Mouse (Mus musculus) brain, adult 10 weeks (tissue): ENCODE results near the gene Hoxc9. TPM values are rescaled to one million over a fixed set of nuclear protein-coding genes. Genes with fewer than 3 reads are reported as not detected.

ENCODE experiments used
- polyA plus RNA-seq: library from polyadenylated mRNA; stranded (reverse); fragments of 350-450 nt; fragmentation: Illumina TruSeq; extraction: RNeasy Lipid Tissue Mini Kit (QIAGEN cat#74804); gene quantifications from one replicate; pipeline ENCODE4 v1.2.3, GENCODE M21; 2015; ENCODE audit warnings: low read depth, low replicate concordance

Gene Hoxc9
- polyA plus RNA-seq: not detected

GRCm38 (mm10) chr15:102976171-102976570, at the start of gene Hoxc9:
Hoxc9 (plus strand) TSS chr15:102976439.

GRCm38 (mm10) chr15:102936279-102936972, 39.8 kb upstream of the Hoxc9 start, which contains the start of gene Hoxc12:
Hoxc12 (plus strand) TSS chr15:102936757.

GRCm38 (mm10) chr15:102954192-102955006, 21.8 kb upstream of the Hoxc9 start, which contains the start of gene Hoxc11:
Hoxc11 (plus strand) TSS chr15:102954427.

GRCm38 (mm10) chr15:102966776-102967311, 9.4 kb upstream of the Hoxc9 start, which contains the start of gene Hoxc10:
Hoxc10 (plus strand) TSS chr15:102966796.

GRCm38 (mm10) chr15:102967312-102967510, 9.0 kb upstream of the Hoxc9 start, which contains the start of gene Hoxc5:
Hoxc5 (plus strand) TSS chr15:102967443.

GRCm38 (mm10) chr15:102990461-102991397, 14.5 kb downstream of the Hoxc9 start, which contains the start of gene Hoxc8:
Hoxc8 (plus strand) TSS chr15:102990607.

GRCm38 (mm10) chr15:102997939-102998355, 21.7 kb downstream of the Hoxc9 start, which contains the start of gene Hoxc6:
Hoxc6 (plus strand) TSS chr15:102998257.

GRCm38 (mm10) chr15:103018636-103019035, 42.4 kb downstream of the Hoxc9 start, which contains the start of gene Hoxc4:
Hoxc4 (plus strand) TSS chr15:103018934.

Other genes starting within 250 kb of the Hoxc9 start
- gene Hoxc13, start 55.3 kb upstream of the Hoxc9 start, polyA plus RNA-seq: not detected
- not detected for gene Hoxc12, start 39.7 kb upstream of the Hoxc9 start, polyA plus RNA-seq
- not detected for gene Hoxc11, start 22.0 kb upstream of the Hoxc9 start, polyA plus RNA-seq
- gene Hoxc10, start 9.6 kb upstream of the Hoxc9 start, polyA plus RNA-seq: not detected
- gene Hoxc5, start 9.0 kb upstream of the Hoxc9 start, polyA plus RNA-seq: not detected
- gene Hoxc8, start 14.2 kb downstream of the Hoxc9 start, polyA plus RNA-seq: not detected
- gene Hoxc6, start 21.8 kb downstream of the Hoxc9 start, polyA plus RNA-seq: not detected
- gene Hoxc4, start 42.5 kb downstream of the Hoxc9 start, polyA plus RNA-seq: not detected
- gene Smug1, start 190.7 kb downstream of the Hoxc9 start, polyA plus RNA-seq: 17.3 TPM